Mouse (Mus musculus): ENCODE results near the gene Fgf18. TPM values are rescaled to one million over a fixed set of nuclear protein-coding genes. Genes with fewer than 3 reads are reported as not detected.

Gene Fgf18
- polyA plus RNA-seq, 1 experiment from 2014 or later: 9.2 TPM

DNA sequence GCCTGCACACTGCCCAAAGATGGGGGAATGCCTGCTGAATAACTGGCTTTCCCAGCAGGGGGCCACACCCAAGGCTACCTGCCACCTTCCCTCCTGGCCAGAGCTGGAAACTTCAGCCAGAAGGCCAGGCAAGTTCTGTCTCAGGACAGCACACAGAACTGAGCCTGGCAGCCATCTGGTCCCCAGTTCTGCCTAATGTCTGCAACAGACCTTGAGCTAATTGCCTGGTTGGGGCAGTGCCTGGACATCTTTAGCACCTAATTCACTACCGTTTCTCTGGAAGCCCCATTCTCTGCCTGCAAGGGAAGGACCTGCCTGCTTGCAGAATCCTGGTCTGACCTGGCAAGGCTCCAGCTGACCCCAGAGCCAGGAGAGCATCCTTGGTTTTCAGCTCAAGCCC, 34.8 kb downstream of the Fgf18 start:
- Histone ChIP-seq H3K27me3 (ENCODE audit: control insufficient read depth, insufficient read depth, low read length) (no peaks in the 10 kb centered on the region), H3K4me2 (ENCODE audit: low read depth, low read length) (no peak overlapping the region), H3K9ac (ENCODE audit: low read length) (no peak overlapping the region), H3K4me3 (ENCODE audit: low read length) (no peak overlapping the region), H3K9me3 (replicated peaks; ENCODE audit: control insufficient read depth, low read length) (no peaks in the 10 kb centered on the region), H3K36me3 (ENCODE audit: control insufficient read depth, insufficient read depth) (0 out of 2 replicates have a peak, but pooled peaks cover 1% of the 10 kb centered on the region), H3K4me1 (ENCODE audit: control insufficient read depth, insufficient read depth, low read length) (no peaks in the 10 kb centered on the region), H3K27ac (ENCODE audit: low read length) (no peak overlapping the region)
- ATAC-seq (replicated peaks; ENCODE audit: extremely low read depth, insufficient read depth, low FRiP score): no peak
- 22% methylated on average over 1 of the region's 1 CpGs for WGBS

DNA sequence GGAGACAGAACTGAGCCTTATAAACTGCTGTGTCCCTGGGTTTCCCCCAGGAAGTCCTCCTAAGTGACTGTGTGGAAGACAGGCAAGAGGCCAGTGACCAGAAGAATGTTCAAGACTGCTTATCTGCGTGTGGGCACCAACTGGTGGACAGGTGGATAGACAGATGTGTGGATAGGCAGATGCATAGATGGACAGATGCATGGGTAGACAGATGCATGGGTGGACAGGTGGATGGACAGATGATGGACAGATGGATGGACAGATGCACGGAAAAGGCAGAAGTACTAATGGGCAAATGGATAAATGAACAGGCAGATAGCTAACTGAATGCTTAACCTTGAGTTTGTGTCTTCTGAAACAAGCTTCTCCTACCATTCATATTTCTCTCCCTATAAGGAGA, 37.1 kb downstream of the Fgf18 start:
- H3K4me1 ChIP-seq (ENCODE audit: control insufficient read depth, insufficient read depth, low read length): peaks cover 4% of the 10 kb centered on the region; the same call in 1 of the 2 replicates
- no peaks in the 10 kb centered on the region for H3K9me3 ChIP-seq (replicated peaks; ENCODE audit: control insufficient read depth, low read length)
- no peak overlapping the region for H3K27ac ChIP-seq (ENCODE audit: low read length)
- H3K27me3 ChIP-seq (ENCODE audit: control insufficient read depth, insufficient read depth, low read length): no peaks in the 10 kb centered on the region
- H3K4me3 ChIP-seq (ENCODE audit: low read length): no peak overlapping the region
- WGBS: 77% methylated on average over 2 of the region's 2 CpGs
- no peak for ATAC-seq (replicated peaks; ENCODE audit: extremely low read depth, insufficient read depth, low FRiP score)
- H3K9ac ChIP-seq (ENCODE audit: low read length): no peak overlapping the region
- H3K4me2 ChIP-seq (ENCODE audit: low read depth, low read length): no peak overlapping the region
- H3K36me3 ChIP-seq (ENCODE audit: control insufficient read depth, insufficient read depth): no peaks in the 10 kb centered on the region

DNA sequence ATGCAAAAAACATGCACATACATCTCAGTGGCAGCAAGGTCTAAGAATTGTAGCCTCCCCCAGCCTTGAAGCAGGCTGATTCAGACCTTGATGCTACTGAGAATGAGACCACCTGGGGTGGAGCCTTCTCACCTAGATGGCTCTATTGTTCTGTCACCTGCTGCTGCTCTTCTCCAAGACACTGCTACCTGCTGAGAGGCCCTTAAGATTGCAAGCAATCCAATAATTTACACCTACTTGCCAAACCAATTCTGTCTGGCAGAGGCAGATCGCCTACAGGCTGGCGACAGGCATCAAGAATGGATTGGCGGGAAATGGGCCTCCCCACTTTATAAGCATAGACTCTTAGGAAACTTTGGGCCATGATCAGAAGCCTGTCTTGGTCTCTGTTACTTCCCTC, 39.7 kb downstream of the Fgf18 start:
- H3K4me1 ChIP-seq (ENCODE audit: control insufficient read depth, insufficient read depth, low read length): peaks cover 11% of the 10 kb centered on the region
- H3K9me3 ChIP-seq (replicated peaks; ENCODE audit: control insufficient read depth, low read length): no peaks in the 10 kb centered on the region
- no peak overlapping the region for H3K4me2 ChIP-seq (ENCODE audit: low read depth, low read length)
- no peaks in the 10 kb centered on the region for H3K27me3 ChIP-seq (ENCODE audit: control insufficient read depth, insufficient read depth, low read length)
- no peak overlapping the region for H3K9ac ChIP-seq (ENCODE audit: low read length)
- 52% methylated on average over 3 of the region's 3 CpGs for WGBS
- no peak for ATAC-seq (replicated peaks; ENCODE audit: extremely low read depth, insufficient read depth, low FRiP score)
- H3K36me3 ChIP-seq (ENCODE audit: control insufficient read depth, insufficient read depth): no peaks in the 10 kb centered on the region
- H3K27ac ChIP-seq (ENCODE audit: low read length): no peak overlapping the region
- no peak overlapping the region for H3K4me3 ChIP-seq (ENCODE audit: low read length)

DNA sequence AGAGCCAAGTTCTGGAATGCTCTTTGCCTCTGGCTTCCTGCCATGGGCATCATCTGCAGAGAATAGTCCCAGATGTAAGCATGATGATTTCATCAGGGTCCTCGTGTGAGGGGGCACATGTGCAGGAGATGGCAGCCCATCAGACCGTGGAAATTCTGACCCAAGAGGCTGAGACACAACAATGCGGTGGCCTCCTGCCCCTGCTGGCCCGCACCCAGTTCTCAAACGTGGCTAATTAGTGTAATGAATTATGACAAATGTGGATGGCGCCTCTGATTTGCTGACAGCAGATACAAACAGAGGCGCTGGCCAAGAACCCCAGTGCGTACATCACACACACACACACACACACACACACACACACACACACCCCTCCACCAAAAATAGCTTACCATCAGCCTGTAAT, 42.3 kb downstream of the Fgf18 start:
- Histone ChIP-seq H3K9me3 (replicated peaks; ENCODE audit: control insufficient read depth, low read length) (no peaks in the 10 kb centered on the region), H3K4me2 (ENCODE audit: low read depth, low read length) (no peak overlapping the region), H3K27ac (ENCODE audit: low read length) (0 out of 2 replicates have a peak overlapping the region, but pooled peaks have one; percentile 19), H3K36me3 (ENCODE audit: control insufficient read depth, insufficient read depth) (no peaks in the 10 kb centered on the region), H3K9ac (ENCODE audit: low read length) (no peak overlapping the region), H3K4me1 (ENCODE audit: control insufficient read depth, insufficient read depth, low read length) (peaks cover 17% of the 10 kb centered on the region), H3K4me3 (ENCODE audit: low read length) (no peak overlapping the region), H3K27me3 (ENCODE audit: control insufficient read depth, insufficient read depth, low read length) (no peaks in the 10 kb centered on the region)
- ATAC-seq (replicated peaks; ENCODE audit: extremely low read depth, insufficient read depth, low FRiP score): peak; percentile 50
- WGBS: 42% methylated on average over 8 of the region's 8 CpGs

DNA sequence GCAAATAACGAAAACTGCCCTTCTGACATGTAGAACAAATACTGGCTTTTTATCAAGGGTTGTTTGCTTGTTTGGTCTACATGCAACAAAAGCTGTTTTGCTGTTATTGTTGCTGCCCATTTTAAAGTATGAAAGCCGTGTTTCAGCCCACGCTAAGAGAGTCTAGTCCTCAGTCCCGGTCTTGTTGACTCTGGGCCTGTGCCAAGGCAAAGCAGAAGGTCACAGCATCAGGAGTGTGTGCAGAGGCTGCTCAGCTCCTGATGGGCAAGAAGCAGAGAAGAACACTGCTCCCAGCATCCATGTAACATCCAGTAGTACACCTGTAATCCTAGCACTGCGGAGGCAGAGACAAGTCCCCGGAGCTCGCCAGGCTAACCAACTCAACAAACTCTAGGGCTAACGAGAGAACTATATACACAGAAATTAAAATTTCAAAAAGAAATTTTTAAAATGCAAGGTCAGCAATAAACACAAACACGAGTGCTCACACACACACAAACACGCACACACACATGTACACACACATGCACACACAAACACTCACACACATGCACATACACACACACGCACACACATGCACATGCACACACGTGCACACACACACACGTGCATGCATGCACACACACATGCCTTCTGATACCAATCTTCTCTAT, 43.8 kb downstream of the Fgf18 start:
- Histone ChIP-seq H3K9ac (ENCODE audit: low read length) (no peak overlapping the region), H3K36me3 (ENCODE audit: control insufficient read depth, insufficient read depth) (no peaks in the 10 kb centered on the region), H3K4me1 (ENCODE audit: control insufficient read depth, insufficient read depth, low read length) (peaks cover 17% of the 10 kb centered on the region), H3K4me2 (ENCODE audit: low read depth, low read length) (no peak overlapping the region), H3K9me3 (replicated peaks; ENCODE audit: control insufficient read depth, low read length) (no peaks in the 10 kb centered on the region), H3K27ac (ENCODE audit: low read length) (no peak overlapping the region), H3K27me3 (ENCODE audit: control insufficient read depth, insufficient read depth, low read length) (no peaks in the 10 kb centered on the region), H3K4me3 (ENCODE audit: low read length) (no peak overlapping the region)
- ATAC-seq (replicated peaks; ENCODE audit: extremely low read depth, insufficient read depth, low FRiP score): no peak
- WGBS: 75% methylated on average over 13 of the region's 13 CpGs

DNA sequence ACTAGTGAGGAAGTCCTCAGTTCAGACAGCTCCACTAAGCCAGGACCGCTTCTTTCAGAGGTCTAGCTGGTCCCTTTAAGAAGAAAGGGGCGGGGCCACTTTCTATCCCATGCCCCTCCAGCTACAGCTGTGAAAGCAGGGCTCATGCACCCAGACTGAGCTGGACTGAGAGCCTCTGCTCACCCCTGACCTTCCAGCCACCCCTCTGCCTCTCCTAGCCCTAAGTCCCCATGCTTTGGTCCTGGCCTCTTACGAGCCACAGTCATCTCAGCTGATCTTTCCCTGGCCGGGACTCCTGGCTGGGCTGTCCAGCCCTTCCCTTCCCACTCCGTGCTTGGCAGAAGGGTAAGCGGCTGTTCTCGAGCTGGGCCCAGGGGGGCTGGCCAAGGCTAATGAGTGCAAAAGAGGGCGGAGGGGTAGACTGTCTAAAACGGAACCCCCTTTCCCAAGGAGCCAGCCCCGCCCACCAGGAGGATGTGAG, 47.1 kb downstream of the Fgf18 start:
- H3K4me2 ChIP-seq (ENCODE audit: low read depth, low read length): peak overlapping the region; percentile 54
- H3K27me3 ChIP-seq (ENCODE audit: control insufficient read depth, insufficient read depth, low read length): 0 out of 2 replicates have a peak, but pooled peaks cover 3% of the 10 kb centered on the region
- no peaks in the 10 kb centered on the region for H3K36me3 ChIP-seq (ENCODE audit: control insufficient read depth, insufficient read depth)
- 18% methylated on average over 10 of the region's 10 CpGs for WGBS
- H3K27ac ChIP-seq (ENCODE audit: low read length): no peak overlapping the region
- peak; percentile 39; the same call in 1 of the 2 replicates for ATAC-seq (replicated peaks; ENCODE audit: extremely low read depth, insufficient read depth, low FRiP score)
- H3K4me3 ChIP-seq (ENCODE audit: low read length): peak overlapping the region; percentile 26
- H3K9ac ChIP-seq (ENCODE audit: low read length): peak overlapping the region; percentile 27
- no peaks in the 10 kb centered on the region for H3K9me3 ChIP-seq (replicated peaks; ENCODE audit: control insufficient read depth, low read length)
- H3K4me1 ChIP-seq (ENCODE audit: control insufficient read depth, insufficient read depth, low read length): peaks cover 13% of the 10 kb centered on the region

DNA sequence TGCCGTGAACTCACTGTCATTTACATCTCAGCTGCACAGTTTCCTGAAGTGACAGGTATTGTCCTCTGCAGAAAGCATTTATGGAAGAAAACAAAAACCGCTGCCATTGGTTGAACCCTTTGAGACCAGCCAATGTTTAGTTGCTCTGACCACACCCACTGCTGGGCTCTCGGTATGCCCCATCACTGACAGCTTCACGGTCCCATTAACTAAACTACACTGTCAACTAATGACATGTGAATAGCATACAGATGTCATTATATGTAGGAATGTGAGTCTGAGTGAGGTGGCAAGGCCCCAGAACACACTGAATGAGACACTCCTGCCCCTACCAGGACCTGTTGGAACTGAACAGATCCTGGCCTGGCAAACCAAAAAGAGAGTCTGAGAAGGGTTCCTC, 47.8 kb downstream of the Fgf18 start:
- Histone ChIP-seq H3K9me3 (replicated peaks; ENCODE audit: control insufficient read depth, low read length) (no peaks in the 10 kb centered on the region), H3K36me3 (ENCODE audit: control insufficient read depth, insufficient read depth) (no peaks in the 10 kb centered on the region), H3K4me1 (ENCODE audit: control insufficient read depth, insufficient read depth, low read length) (peaks cover 7% of the 10 kb centered on the region; the same call in 1 of the 2 replicates), H3K4me2 (ENCODE audit: low read depth, low read length) (no peak overlapping the region), H3K4me3 (ENCODE audit: low read length) (no peak overlapping the region), H3K27me3 (ENCODE audit: control insufficient read depth, insufficient read depth, low read length) (0 out of 2 replicates have a peak, but pooled peaks cover 3% of the 10 kb centered on the region), H3K9ac (ENCODE audit: low read length) (no peak overlapping the region), H3K27ac (ENCODE audit: low read length) (no peak overlapping the region)
- ATAC-seq (replicated peaks; ENCODE audit: extremely low read depth, insufficient read depth, low FRiP score): no peak
- WGBS: 69% methylated on average over 4 of the region's 4 CpGs

DNA sequence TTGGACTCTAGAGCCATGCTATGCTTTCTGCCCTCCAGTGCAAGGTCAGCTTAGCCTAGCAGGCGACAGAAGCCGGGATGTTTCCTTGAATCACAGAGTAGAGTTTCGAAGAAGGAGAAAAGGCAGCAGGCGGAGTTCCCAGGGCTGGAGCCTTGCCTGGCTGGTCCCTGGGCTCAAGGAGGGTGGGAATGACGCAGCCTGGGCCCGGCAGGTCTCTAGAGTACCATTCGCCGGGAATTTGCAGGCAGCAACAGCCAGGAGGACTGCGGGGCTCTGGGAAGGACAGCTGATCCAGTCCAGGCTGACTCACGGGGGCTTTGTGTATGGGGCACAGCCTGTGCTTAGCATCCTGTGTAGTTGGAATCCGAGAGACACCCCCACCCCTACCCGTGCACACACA, 48.8 kb downstream of the Fgf18 start:
- peaks cover 6% of the 10 kb centered on the region for H3K9me3 ChIP-seq (replicated peaks; ENCODE audit: control insufficient read depth, low read length)
- 0 out of 2 replicates have a peak, but pooled peaks cover 3% of the 10 kb centered on the region for H3K27me3 ChIP-seq (ENCODE audit: control insufficient read depth, insufficient read depth, low read length)
- H3K9ac ChIP-seq (ENCODE audit: low read length): no peak overlapping the region
- H3K36me3 ChIP-seq (ENCODE audit: control insufficient read depth, insufficient read depth): no peaks in the 10 kb centered on the region
- ATAC-seq (replicated peaks; ENCODE audit: extremely low read depth, insufficient read depth, low FRiP score): no peak
- WGBS: 73% methylated on average over 12 of the region's 12 CpGs
- H3K4me2 ChIP-seq (ENCODE audit: low read depth, low read length): no peak overlapping the region
- H3K4me1 ChIP-seq (ENCODE audit: control insufficient read depth, insufficient read depth, low read length): 0 out of 2 replicates have a peak, but pooled peaks cover 6% of the 10 kb centered on the region
- no peak overlapping the region for H3K27ac ChIP-seq (ENCODE audit: low read length)
- no peak overlapping the region for H3K4me3 ChIP-seq (ENCODE audit: low read length)

DNA sequence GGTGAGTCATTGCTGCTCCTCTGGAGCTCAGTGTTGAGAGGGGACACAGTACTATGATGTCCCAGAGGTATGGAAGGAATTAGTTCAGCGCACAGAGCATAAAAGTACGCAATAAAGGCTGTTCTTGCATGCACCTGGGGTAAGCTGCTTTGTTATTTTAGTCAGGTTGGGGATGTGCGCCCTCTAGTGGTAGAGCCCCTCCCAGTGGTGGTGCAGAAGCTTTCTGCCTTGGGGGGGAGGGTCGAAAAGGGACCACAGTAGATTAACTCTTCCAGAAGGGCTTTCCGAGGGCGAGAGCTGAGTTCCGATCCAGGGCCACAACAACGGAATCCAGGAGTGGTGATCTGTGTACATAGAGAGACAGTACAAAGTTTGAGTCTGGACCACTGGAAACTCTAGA, 49.3 kb downstream of the Fgf18 start:
- Histone ChIP-seq H3K36me3 (ENCODE audit: control insufficient read depth, insufficient read depth) (no peaks in the 10 kb centered on the region), H3K9ac (ENCODE audit: low read length) (no peak overlapping the region), H3K27me3 (ENCODE audit: control insufficient read depth, insufficient read depth, low read length) (0 out of 2 replicates have a peak, but pooled peaks cover 3% of the 10 kb centered on the region), H3K4me1 (ENCODE audit: control insufficient read depth, insufficient read depth, low read length) (0 out of 2 replicates have a peak, but pooled peaks cover 6% of the 10 kb centered on the region), H3K9me3 (replicated peaks; ENCODE audit: control insufficient read depth, low read length) (peaks cover 6% of the 10 kb centered on the region), H3K4me3 (ENCODE audit: low read length) (no peak overlapping the region), H3K4me2 (ENCODE audit: low read depth, low read length) (no peak overlapping the region), H3K27ac (ENCODE audit: low read length) (no peak overlapping the region)
- ATAC-seq (replicated peaks; ENCODE audit: extremely low read depth, insufficient read depth, low FRiP score): no peak
- WGBS: 34% methylated on average over 8 of the region's 8 CpGs
